Mouse (Mus musculus): Measurements from ENCODE around the gene Nfix.

Gene Nfix

DNA sequence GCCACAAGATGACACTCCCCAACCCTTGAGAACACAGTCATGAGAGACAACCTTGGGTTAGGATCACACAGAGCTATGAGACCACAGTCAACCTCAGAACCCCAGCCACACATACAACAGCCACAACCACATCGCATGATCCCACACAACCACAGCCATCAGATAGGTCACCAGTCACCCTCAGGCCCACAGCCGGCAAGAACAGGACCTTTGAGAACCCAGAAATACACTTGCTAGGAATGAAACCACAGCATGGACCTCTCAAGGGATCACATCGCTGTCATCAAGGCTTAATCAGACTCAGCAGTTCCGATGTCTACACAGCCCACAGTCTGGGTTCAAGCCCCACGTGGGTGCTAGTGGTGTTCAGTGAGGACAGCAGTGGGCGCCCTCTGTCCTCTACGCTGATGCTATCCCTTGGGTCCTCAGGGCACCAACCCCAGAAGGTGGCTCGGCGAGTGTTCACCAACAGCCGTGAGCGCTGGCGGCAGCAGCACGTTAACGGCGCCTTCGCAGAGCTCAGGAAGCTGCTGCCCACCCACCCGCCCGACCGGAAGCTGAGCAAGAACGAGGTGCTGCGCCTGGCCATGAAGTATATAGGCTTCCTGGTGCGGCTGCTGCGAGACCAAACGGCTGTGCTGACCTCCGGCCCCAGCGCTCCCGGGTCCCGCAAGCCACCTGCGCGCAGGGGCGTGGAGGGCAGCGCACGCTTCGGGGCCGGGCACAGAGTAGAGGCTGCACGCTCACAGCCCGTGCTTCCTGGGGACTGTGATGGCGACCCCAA lies 96.5 kb downstream of the Nfix start:
- no peak for DNase-seq (ENCODE audit: extremely low read depth, low read depth, low spot score)

DNA sequence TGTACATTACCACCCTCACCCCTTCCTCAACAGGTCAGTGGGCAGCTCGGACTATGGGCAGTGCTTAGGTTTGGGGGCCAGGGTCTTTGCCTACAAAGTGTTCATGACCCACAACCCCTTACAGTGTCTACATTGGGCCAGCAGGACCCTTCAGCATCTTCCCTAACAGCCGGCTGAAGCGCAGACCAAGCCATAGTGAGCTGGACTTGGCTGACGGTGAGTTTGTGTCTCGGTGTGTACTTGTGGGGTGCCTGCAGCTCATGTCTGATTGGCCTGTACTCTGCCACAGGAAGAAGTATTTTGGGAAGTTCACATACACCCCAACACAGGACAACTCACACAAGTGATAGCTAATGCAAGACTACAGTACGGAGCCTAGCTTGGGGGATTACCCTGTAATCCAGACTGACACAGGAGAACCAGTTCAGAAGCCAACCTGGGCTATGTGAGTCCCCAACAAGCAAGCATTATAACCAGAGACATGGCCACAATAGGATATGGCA lies 97.1 kb downstream of the Nfix start:
- no peak for DNase-seq (ENCODE audit: extremely low read depth, low read depth, low spot score)

DNA sequence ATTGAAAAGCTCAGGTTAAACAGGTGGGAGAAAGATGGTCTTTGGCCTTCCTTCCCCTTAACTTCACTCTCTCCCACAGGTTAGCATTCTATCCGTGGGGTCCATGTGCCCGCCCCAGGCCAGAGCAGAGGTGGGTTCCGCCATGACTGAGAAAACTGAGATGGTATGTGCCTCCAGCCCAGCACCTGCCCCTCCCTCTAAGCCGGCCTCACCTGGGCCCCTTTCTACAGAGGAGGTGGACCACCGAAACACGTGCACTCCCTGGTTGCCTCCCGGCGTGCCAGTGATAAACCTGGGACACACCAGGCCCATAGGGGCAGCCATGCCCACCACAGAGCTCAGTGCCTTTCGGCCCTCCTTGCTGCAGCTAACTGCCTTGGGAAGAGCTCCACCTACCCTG lies 97.6 kb downstream of the Nfix start:
- no peak for DNase-seq (ENCODE audit: extremely low read depth, low read depth, low spot score)

DNA sequence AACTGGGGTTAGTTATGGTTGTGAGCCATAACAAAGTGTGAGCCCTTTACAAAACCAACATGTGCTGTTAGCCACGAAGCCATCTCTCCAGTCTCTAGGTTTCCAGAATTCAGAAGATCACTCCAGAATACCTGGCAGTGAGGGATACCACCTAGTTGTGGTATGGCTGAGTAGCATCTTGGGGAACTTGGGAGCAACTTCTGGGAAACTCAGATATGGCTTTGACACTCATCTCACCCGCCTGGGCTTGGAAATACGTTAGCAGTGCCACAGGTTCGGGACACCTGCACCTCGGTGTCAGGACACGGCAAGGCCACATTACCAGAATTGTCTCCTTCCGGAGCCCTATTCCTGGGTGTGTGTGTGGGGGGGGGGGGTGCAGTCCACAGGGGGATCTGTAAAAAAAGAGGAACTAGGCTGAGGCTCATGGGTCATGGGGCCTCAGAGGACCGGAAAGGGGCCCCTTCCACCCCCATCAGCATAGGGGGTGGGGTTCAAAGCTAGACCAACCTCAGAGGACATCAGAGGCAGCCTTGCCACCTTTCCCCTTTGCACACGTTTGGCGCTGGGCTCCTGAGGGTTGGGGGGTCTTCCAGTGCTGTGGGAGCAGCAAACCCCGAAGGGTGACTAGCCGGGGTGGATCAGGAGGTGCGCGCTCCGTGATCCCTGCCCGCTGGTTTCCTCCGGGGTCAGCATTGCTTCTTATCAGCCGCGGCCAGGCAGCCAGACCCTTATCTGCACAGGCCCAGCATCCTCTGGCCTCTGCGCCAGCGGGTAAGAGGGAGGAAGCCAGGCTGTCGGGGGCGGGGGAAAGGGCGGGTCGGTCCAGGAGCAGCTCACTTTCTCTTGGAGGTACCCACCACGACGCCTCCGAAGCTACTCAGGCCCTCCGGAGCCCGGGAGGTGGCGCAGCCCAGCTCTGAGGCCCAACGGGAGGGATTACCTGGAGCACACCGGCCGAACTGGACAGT lies 98.9 kb downstream of the Nfix start, which contains the start of gene Lyl1:
TSS of gene Lyl1 (plus strand) at position 517 of the 971 bp plus-strand sequence.
- no peak for DNase-seq (ENCODE audit: extremely low read depth, low read depth, low spot score)

DNA sequence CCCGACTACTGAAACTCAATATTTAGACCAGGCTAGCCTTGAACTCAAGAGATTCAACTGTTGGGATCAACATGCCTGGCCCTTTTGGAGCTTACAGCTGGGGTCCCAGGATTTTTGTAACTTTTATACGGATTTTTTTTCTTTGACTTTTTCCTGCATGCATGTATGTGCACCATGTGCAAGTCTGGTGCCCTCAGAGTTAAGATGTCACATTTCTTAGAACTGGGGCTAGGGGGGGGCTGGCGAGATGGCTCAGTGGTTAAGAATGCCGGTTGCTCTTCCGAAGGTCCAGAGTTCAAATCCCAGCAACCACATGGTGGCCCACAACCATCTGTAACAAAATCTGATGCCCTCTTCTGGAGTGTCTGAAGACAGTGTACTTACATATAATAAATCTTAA lies 99.6 kb downstream of the Nfix start:
- DNase-seq (ENCODE audit: extremely low read depth, low read depth, low spot score), result no peak

DNA sequence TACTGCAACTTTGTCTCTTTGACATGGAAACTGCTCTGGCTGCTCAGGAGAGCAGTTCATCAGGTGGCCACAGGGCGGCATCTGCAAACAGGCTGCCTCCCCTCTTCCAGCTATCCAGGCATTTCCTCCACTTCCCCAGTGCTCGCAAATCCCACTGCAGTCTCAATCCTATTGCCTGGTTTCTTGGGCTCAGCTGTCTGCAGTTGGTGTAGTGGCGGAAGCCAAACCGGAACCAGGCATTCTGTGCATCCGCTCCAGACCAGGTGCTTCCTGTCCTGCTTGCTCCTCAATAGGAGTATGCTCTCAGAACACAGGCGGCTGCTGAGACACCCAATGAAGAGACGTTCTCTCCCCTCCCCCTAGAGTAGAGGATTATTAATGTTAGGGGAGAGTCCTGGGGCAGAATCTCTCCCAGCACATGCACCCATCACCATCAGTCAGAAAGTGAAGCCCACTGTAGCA lies 100.3 kb downstream of the Nfix start:
- DNase-seq (ENCODE audit: extremely low read depth, low read depth, low spot score), result no peak

DNA sequence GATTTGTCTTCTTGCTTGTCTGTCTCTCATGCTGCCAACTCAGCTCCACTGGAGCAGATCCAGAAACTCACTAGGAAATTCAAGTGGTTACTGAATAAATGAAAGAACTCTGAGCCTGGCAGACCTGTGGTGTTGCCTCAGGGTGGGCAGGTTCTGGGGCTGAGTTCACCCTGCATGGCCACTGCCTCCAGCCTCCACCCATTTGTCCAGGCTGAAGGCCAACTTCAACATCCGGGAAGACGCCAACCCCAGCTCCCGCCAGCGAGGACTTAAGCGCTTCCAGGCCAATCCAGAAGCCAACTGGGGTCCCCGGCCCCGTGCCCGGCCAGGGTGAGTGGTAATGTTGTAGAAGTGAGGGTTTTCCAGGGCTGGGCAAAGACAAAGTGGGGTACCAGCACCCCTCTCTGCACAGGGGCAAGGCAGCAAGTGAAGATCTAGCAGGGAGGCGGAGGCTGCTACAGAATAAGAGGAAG lies 101.2 kb downstream of the Nfix start:
- DNase-seq (ENCODE audit: extremely low read depth, low read depth, low spot score), result peak; percentile 62

DNA sequence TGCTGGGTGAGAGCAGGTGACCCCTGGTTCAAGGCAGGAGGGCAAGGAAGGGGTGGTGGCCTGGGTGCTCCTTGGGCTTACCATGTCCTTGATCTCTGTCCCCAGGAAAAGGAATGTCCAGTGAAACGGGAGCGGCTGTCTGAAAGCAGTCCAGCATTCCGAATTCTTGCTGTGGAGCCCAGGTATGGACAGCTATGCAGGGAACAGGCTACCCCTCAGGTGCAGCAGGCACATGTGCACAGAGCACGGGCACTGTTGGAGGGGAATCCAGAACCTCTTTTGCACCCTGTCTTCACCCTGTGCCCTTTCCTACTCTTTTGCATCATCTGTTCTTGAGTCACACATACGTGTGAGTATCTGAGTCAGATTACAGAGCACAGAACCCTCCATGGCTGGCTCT lies 101.9 kb downstream of the Nfix start:
- no peak for DNase-seq (ENCODE audit: extremely low read depth, low read depth, low spot score)

DNA sequence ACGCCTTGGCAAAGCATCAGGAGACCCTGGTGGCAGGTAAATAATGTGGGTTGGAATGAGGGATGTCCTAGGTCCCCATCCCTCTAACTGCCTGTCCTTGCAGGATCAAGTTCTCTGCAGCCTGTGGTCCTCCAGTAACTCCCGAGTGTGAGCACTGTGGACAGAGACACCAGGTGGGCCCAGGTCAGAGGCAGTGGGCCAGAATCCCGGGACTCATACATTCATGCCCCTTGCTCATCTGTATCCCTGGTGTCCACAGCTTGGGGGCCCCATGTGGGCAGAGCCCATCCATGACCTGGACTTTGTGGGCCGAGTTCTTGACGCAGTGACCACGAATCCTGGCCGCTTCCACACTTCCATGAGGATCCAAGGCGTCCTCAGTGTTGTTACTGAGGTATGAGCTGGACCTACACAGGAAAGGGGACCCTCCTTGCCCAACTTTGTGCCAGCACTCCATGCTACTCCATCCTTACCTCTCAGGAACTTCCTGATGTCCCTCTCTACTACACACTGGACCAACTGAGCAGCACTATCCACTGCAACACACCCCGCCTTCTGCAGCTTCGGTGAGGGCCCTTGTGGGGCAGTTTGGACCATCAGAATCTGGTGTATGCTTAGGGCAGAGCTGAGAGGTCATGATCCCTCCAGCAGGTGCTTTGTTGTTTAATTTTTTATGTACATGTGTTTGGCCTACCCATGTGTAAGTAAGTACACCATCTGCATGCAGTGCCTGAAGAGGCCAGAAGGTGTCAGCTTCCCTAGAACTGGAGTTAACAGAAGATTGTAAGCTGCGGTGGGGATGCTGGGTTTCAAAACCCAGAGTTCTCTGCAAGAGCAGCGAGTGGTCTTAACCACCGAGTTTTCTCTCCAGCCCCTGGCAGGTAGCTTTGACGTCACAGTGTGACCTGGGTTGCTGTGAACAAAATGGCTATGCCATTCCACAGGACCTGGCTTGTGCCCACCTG lies 102.7 kb downstream of the Nfix start:
- no peak for DNase-seq (ENCODE audit: extremely low read depth, low read depth, low spot score)

DNA sequence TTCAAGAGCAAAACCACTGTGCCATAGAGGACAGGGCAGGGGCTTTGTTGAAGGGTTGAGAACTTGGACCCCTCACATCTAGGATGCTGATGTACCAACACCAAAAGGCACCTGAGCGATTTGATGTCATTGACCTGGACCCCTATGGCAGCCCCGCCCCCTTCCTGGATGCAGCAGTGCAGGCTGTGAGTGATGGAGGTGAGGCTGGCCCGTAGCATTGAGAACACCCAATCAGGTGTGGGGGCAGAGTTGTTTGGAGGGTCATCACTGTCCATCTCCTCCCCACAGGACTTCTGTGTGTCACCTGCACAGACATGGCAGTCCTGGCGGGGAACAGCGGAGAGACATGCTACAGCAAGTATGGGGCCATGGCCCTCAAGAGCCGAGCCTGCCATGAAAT lies 105.0 kb downstream of the Nfix start:
- no peak for DNase-seq (ENCODE audit: extremely low read depth, low read depth, low spot score)

DNA sequence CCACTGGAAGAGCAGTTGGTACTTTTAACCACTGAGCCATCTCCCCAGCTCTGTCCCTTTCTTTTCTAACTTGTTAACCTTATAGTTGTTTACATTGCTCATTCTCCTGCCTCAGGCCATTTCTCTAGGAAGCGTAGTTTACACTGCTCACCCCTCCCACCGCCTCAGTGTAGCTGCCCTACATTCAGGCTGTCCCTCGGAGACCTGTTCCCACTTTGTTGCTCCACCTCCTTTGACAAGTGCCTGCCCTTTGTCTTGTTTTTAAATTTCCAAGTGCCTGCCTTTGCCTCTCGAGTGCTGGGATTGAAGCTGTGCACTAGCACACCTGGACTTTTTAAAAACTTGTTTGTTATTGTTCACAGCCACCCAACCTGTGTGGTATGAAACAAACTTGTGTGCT lies 106.8 kb downstream of the Nfix start:
- no peak for DNase-seq (ENCODE audit: extremely low read depth, low read depth, low spot score)

DNA sequence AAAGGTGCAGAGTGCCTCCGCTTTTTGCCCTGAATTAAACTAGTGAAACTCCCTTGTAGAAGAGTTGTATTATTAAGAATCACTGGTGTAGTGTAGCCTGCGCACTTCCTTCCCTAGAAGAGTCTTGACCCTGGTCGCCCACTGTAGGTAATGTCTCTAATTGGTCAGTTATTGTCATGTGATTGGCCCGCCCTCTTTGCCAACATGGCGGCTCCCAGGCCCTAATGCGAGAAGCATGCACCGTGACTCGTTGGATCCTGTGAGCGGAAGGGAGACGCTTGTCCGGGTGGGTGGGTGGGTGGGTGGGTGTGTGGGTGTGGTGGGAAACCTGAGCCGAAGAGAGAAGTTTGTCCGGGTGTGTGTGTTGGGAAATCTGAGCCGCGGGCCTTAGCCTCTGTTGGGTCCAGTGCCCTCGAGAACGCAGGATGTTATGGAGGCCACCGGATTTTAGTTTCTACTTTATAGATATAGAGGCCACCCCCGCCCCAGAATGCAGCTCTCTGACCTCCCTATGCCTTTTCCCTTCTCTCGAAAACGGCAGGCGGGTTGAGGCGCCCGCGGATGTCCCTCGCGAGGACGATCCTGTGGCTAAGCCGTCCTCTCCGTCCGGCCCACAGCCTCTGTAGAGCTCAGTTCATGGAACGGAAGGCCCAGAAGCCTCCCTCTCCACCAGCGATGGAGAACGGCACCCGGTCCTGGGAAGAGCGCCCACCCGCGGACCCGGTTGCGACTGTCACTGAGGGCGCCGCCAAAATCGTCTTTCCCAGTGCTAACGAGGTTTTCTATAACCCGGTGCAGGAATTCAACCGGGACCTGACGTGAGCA lies 110.8 kb downstream of the Nfix start:
- DNase-seq (ENCODE audit: extremely low read depth, low read depth, low spot score), result no peak

DNA sequence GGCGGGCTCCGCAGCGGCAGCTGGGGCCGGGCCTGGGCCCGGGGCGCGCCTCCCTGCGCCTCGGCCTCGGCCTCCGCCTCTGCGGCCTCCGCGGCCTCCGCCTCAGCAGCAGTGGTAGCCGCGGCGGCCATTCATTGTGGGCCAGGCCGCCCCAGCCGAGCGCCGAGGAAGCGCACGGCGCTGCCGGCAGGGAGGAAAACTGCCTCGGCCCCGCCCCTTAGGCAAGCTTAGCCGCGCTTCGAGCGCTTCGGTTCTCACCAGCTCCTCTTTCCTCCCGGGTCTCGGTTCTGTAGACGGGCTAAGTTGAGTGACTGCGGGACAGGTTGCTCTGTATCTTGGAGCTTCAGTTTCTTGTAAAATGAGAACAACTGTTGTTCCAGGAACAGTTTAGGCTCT lies 112.4 kb downstream of the Nfix start, which contains the start of gene Nacc1:
TSS of gene Nacc1 (minus strand) at position 158 of the 396 bp plus-strand sequence.
- DNase-seq (ENCODE audit: extremely low read depth, low read depth, low spot score), result no peak

DNA sequence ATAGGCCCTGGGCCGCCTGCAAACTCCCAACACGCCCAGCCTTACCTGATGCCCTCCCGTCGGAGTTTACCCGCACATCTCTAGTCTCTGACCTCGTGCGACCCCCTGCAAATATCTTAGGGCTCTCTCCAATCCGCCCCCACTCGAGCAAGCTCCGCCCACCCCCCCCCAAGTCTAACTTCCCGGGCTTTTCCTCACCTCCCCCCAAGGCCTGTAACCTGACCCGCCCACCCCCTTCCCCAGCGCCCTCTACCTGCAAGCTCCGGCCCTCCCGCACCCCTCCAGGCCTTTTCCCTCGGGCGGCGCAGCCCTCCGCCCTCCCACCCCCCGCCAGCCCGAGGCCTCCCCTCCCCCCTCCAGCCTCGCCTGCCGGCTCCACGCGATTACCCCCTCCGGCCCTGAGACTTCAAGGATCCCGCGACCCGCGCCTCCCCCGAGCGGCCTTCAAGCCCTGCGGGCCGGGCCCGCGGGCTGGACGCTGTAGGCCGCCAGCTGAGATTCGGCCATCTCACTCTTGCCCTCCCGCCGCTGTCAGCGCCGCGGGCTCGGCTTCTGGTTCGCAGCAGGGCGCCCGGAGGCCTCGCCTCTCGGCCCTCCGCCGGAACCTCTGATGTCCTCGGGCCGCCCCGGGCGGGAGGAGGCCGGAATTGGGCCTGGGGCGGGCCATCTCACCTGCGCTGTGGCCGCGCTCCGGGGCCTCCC lies 113.0 kb downstream of the Nfix start:
- DNase-seq (ENCODE audit: extremely low read depth, low read depth, low spot score), result no peak

DNA sequence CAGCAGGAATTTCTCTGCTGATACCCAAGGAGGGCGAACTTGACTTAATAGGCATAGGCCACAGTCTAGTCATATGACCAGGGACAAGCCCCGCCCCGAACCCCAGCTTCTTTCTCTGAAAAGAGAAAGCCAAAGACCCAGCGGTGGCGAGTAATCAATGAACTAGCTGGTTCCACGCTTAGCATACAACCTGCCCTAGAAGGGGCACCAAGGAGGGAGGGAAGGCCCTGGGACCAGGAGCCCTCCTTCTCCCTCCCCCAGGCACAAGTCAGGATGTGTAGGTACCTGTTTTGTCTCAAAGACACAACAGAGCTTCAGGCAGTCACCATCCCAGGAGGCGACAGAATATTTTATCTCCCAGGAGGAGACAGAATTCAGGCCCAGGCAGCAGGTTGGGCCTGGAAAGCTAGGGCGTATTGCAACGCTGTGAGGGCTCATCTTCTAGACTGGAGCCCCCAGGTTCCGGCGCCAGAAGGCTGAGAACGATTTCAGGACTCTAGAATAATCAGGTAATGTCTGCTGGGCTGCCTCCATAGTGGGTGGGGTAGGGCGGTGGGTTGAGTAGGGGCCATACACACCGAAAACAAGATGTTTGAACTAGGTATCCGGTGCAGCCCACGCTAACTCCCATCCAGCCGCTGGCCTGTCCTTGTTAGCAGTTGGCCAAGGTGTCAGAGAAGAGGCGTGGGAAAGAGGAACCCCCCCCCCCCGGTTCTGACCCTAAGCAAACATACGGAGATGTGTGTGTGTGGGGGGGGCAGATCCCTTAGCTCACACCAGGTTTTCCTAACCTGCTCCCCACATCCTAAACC lies 113.7 kb downstream of the Nfix start, which contains the start of gene Trmt1:
TSS of gene Trmt1 (plus strand) at position 117 of the 812 bp plus-strand sequence.
- no peak for DNase-seq (ENCODE audit: extremely low read depth, low read depth, low spot score)

DNA sequence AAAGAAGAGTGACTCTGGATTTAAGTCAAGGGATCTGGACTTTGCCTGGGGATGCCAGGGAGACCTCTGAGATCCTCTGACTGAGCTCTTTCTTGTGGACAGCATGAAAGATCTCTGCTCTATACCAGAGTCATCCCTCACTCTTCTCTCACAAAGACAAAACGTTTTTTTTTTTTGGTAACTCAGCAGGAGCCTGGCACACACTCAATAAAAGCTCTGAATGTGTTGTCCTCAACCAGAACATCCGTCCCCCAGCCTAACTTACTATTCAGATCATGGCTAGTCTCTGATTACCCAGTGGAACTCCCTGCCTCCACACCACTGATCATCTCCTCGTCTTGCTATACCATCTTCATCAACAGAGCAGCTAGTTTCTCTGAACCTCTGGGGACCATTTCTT lies 115.6 kb downstream of the Nfix start:
- DNase-seq (ENCODE audit: extremely low read depth, low read depth, low spot score), result no peak

DNA sequence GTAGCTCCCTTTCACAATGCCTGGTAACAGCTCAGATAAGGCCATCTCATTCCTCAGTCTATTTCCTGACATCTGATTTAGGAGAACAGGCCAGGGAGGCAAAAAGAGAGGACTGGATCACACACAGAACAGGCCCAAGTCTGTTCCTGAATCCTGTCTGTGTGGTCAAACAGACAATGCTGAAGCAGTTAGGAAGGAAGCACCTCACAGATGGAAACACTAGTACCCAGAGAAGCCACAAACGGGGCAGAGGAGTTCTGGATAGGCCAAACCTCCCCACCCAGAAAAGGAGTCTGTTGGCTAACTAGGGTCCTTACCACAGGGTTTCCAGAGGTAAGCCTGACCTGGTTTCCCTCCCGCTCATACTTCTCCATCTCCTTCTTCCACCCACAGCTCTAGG lies 117.9 kb downstream of the Nfix start:
- DNase-seq (ENCODE audit: extremely low read depth, low read depth, low spot score), result no peak

DNA sequence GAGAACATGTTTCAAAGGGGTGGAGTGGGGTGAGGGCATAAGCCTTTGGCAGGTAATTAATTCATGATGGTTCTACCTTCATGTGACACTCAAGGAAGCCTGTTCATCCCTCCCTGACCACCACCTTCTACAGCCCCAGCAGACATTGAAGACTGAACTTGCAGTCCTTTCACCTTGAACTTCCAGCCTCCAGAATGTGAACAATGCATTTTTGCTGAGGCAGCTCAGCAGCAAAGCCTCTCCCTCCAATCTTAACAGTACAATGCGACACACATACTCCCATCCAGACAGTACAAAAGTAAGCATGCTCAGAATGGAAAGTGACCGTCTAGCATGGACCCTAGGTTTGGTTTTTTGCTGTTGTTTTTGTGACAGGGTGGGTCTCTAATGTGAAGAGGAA lies 118.7 kb downstream of the Nfix start:
- no peak for DNase-seq (ENCODE audit: extremely low read depth, low read depth, low spot score)

All from fat pad, adult 2 months (tissue).